Mouse (Mus musculus) layer of hippocampus, adult 8-10 months (tissue): ENCODE results near the gene Vstm5. TPM values are rescaled to one million over a fixed set of nuclear protein-coding genes. Genes with fewer than 3 reads are reported as not detected.

Experiments
- DNase-seq, 2 experiments: peaks; one replicate each; pipeline ENCODE4 v3.0.0; 2022; ENCODE audit warnings: low spot score in 2 of 2
- total RNA-seq, 4 experiments: library from RNA; stranded (reverse); gene quantifications; 2 replicates each; pipeline ENCODE4 v1.2.4; 2022

Vstm5 gene
- total RNA-seq, 4 experiments from 2014 or later: 6.1 to 8.6 (median 6.3) TPM

GRCm38 (mm10) chr9:15308254-15308653 lies 69.4 kb downstream of the Vstm5 start:
- DNase-seq: no peak

Other genes starting within 250 kb of the Vstm5 start
- gene Panx1, start 193.6 kb upstream of the Vstm5 start, total RNA-seq: 10 to 100 TPM; 18.3 to 24.0 (median 22.9) TPM
- gene Hephl1, start 126.9 kb upstream of the Vstm5 start, total RNA-seq: not detected
- 10 to 100 TPM; 38.4 to 41.2 (median 39.5) TPM for gene Med17, start 40.9 kb downstream of the Vstm5 start, total RNA-seq
- gene Taf1d, start 67.2 kb downstream of the Vstm5 start, total RNA-seq: 10 to 100 TPM; 33.5 to 41.3 (median 37.2) TPM
- gene 4931406C07Rik, start 67.4 kb downstream of the Vstm5 start, total RNA-seq: 10 to 100 TPM; 17.3 to 28.3 (median 25.1) TPM
- 10 to 100 TPM; 25.5 to 28.8 (median 26.0) TPM for gene Cep295, start 118.7 kb downstream of the Vstm5 start, total RNA-seq